Mouse (Mus musculus) adrenal gland, adult 18-20 months (tissue): ENCODE results near the gene Lfng. TPM values are rescaled to one million over a fixed set of nuclear protein-coding genes. Genes with fewer than 3 reads are reported as not detected.

Experiments
- DNase-seq, 2 experiments: peaks; one replicate each; pipeline ENCODE4 v3.0.0; 2021 to 2022; ENCODE audit warnings: low spot score in 2 of 2
- total RNA-seq, 2 experiments: library from RNA; stranded (reverse); gene quantifications; 1 replicate in 1 of 2; 2 replicates in 1 of 2; pipeline ENCODE4 v1.2.3; 2021

Gene Lfng
- total RNA-seq, 2 experiments from 2014 or later: 9.8 to 12.3 TPM

DNA sequence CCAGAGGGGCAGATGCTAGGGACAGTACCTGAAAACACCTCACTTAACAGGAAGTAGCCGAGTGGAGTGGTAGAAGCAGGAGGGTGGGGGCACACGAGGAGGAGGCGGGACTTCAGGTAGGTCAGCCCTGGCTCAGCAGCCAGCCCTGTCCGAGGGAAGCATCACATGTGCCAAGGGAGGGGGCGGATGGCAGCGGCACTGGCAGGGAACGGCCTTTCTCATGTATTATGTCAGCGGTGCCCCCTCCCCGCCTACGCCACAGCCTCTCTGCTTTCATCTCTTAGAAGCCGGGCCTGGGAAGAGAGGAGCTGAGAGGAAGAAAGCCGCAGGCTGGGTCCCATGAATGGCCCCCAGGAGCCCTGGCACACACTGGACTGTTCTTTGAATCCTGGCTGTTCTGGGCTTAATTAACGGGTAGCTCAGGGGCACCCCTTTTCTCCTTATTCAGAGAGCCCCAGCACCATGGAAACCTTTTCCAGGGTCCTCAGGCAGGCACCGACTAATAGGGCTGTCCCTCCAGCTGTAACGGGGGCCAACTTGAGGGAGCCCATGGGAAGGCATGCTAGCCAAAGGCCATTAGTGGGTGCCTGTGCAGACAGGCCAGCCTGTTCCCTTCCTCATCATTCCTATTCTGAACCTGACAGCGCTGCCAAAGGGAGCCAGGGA, 52.6 kb downstream of the Lfng start:
- no peak for DNase-seq

DNA sequence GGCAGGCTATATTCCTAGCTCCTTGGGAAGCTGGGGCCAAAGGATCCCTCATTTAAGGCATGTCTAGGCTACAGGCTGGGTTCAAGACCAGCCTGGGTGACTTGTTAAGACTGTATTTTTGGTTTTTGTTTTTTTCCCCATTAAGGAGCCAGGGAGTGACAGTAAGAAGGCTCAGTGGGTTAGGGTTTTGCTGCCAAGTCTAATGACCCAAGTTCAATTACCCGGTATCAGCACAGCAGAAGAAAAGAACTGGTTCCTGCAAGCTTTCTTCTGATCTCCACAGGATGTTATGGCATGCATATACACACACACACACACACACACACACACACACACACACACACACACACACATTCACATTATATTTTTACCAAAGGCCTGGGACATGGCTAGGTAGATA, 53.3 kb downstream of the Lfng start:
- DNase-seq: no peak

DNA sequence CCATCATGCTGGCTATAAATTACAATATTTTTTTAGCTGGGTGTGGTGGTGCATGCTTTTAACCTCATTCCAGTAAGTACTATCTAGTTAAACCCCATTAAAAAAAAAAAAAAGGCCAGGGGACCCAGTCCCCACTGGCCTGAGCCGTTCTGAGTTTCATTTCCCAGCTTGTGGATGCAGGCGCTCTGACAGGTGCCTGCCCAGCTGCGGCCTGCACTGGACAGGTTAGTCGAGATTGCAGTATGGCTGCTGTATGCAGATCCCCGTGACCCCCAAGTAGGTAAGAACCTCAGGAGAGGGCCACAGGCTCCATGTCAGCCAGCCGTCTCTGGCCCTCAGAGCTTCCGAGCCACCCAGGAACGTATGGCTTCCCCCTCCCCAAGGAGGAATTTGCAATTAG, 54.3 kb downstream of the Lfng start:
- DNase-seq: no peak

DNA sequence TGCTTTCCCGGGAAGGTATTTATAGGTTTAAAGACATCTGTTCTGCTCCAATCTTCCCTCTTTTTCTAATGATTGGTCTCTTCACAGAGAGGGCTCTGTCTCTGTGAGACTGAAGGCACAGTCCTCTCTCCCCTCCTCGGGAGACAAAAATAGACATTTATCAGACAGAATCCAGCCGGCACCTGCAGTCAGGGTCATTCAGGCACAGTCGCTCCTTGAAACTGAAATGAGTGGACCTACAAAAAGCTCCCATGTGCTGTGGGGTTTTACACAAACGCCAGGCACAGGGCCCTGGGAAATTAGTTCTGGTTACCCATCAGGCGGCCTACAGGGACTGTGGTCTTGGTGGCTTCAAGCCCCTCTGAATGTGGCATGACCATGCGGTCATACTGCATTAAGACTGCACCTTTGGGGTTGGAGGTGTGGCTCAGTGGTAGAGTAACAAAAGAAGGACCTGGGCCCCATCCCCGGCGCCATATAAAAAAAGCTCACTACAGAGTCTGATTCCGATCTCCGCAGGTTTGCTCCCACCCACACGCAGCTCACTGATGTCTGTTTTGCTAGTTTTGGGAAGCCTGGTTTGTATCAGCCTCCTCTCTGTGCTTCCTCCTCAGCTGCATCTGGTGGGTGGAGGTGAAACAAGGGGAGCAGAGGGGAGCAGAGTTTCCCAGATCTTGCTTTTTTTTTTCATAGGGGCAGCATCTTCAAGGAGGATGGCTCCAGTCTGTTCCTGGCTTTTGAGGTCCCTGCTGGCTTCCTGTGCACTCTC, 54.9 kb downstream of the Lfng start:
- DNase-seq: no peak

DNA sequence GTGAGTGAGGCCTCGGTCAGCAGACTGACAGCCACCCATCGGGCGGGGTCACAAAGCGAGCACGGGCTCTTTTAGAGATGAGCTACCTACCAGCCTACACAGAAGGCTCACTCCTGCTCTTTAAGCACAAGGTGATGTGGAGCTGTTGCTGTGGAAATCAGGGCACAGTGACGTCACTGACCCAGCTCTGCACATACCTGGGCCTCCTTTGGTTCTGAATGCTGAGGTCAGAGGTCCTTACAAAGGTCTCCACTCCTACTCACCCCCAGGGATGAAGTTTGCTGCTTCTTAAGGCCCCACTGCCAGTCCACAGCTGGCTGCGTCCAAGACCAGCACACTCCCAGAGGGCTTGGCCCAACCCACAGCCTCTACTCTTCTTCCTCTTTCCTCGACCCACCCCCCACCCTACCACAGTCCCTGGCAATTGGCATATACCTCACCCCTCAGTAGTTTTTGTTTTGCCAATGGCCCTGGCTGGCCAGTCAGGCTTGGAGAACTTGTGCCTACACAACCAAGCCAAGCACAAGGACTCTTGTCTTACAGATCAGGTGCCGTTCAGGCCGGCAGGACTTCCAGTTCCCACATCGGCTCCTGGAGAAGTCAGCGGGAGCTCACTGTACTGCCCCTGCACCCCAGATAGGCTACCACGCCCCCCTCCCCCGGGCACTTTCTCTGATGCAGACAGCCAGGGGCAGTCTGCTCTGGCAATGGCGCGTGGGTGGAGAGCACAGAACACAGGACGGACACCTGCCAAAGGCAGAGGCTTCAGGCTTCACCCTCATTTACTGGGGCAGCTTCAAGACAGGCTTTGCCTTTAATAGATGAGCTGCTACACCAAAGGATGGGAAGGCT, 55.8 kb downstream of the Lfng start:
- DNase-seq: no peak

DNA sequence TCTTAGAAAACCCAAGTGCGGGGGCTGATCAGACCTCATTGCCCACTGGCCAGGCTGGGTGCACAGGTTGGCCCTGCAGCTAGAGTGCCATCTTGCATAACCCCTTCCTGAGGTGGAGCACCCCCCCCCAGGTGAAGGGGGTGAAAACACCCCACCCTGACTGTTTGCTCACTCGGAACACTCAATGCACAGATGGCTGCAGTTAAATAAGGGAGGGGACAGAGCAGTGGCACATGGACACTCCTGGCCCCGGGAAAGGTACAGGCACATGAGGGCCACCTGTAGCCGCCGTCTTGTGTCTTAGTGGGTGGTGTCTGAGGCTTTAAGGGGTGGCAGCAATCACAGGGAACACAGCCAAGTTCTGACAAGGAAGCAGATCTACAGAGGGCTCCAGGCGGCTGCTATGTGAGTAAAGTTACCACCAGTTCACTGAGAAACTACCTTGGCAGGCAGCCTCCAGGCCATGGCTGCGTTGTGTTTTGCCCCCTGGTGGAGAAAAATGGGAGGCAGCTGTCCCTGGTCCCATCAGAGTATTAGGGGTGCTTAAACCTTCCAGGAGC, 56.6 kb downstream of the Lfng start:
- DNase-seq: peak; percentile 64 to 65

Other genes starting within 250 kb of the Lfng start
- 10 to 100 TPM; 13.8 to 13.9 TPM for gene Snx8, start 218.1 kb upstream of the Lfng start, total RNA-seq
- 100 to 1,000 TPM; 162 to 184 TPM for gene Eif3b, start 188.0 kb upstream of the Lfng start, total RNA-seq
- under 1 TPM; 0.13 to 0.16 TPM for gene Gm4869, start 161.7 kb upstream of the Lfng start, total RNA-seq
- gene Chst12, start 101.8 kb upstream of the Lfng start, total RNA-seq: 10 to 100 TPM in 1 of 2 experiments, 1 to 10 TPM in 1; 6.3 to 10.6 TPM
- not detected for gene Grifin, start 42.2 kb upstream of the Lfng start, total RNA-seq
- gene Ttyh3, start 41.7 kb downstream of the Lfng start, total RNA-seq: 10 to 100 TPM; 26.5 to 70.6 TPM
- gene Iqce, start 95.1 kb downstream of the Lfng start, total RNA-seq: 10 to 100 TPM; 11.4 to 14.3 TPM
- gene Brat1, start 97.7 kb downstream of the Lfng start, total RNA-seq: 10 to 100 TPM; 12.7 to 14.9 TPM
- gene Amz1, start 116.8 kb downstream of the Lfng start, total RNA-seq: 1 to 10 TPM in 1 of 2 experiments, under 1 TPM in 1; 0.17 to 1.5 TPM
- 100 to 1,000 TPM; 106 to 124 TPM for gene Gna12, start 223.1 kb downstream of the Lfng start, total RNA-seq